Mouse (Mus musculus) embryonic fibroblast, embryonic 13.5 days (primary cell): ENCODE measurements around the gene Ankrd26. TPM values are rescaled to one million over a fixed set of nuclear protein-coding genes. Genes with fewer than 3 reads are reported as not detected.

Experiments used
- H3K27ac ChIP-seq: 2 replicates; pipeline ENCODE4 v1.5.1; 2012; ENCODE audit warnings: low read length, control low read depth, inconsistent platforms; ENCODE audit not compliant: insufficient read depth
- H3K4me1 ChIP-seq: 2 replicates; pipeline ENCODE4 v1.6.1; 2011; ENCODE audit warnings: low read length; ENCODE audit not compliant: control insufficient read depth, insufficient read depth
- H3K4me3 ChIP-seq: 2 replicates; pipeline ENCODE4 v1.5.1; 2011; ENCODE audit warnings: mild to moderate bottlenecking, control low read depth, low read length; ENCODE audit not compliant: insufficient read depth
- CTCF ChIP-seq: IDR thresholded peaks from 2 replicates; pipeline ENCODE4 v1.5.1; 2011; ENCODE audit warnings: mild to moderate bottlenecking, control low read depth, low read length, moderate library complexity, borderline replicate concordance; ENCODE audit not compliant: insufficient read depth
- POLR2A ChIP-seq: IDR thresholded peaks from 2 replicates; pipeline ENCODE4 v1.6.1; 2011; ENCODE audit warnings: low read depth, mild to moderate bottlenecking, control low read depth, low read length, moderate library complexity
- polyA plus RNA-seq: library from polyadenylated mRNA; stranded (reverse); fragments of >200 nt; gene quantifications from 2 replicates; pipeline ENCODE4 v1.2.4, GENCODE M21; 2011; ENCODE audit warnings: low read depth; ENCODE audit not compliant: missing spikeins, insufficient read length

Gene Ankrd26
- polyA plus RNA-seq, 1 experiment: 6.9 TPM

DNA sequence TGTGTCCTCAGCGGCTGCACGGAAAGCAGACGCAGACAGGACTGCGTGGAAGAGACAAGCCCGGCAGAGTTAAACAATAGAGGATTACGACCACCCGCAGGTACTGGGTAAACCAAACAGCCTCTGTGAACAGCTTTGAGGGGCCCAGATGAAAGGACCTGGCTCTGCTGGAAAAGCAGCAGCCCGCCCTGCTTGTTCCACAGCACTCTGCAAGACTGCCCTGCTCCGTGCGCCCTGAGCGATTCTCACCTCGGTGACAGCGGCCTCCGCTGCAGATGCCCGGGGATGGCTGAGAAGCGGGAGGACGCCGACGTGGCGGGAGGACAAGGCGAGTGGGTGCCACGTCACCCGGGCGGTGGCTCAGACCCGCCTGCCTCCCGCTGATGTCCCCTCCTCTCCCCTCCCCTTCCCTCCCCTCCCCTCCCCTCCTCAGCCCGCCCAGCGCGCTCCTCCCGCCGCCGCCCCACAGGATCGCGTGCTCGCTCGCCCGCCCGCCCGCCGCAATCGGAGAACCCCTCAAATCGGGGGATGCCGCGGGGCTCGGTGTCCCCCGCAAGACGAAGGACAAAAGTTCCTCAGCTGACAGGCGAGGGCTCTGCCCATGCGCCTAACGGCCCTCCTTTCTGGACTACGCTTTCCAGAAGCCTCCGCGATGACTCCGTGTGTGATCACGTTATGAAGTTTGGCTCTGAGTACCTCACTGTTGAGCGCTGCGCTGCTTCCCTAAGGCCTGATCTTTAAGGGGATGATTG lies 82.9 kb downstream of the Ankrd26 start, which contains the start of gene Zfp9:
Gene Zfp9, minus strand, starts transcription at position 364 of the 752 bp plus-strand sequence.
- Histone ChIP-seq H3K27ac (peak within 1 kb of the TSS; percentile 82), H3K4me3 (peak within 1 kb of the TSS; percentile 96), H3K4me1 (no peaks in the 10 kb centered on the region)
- no peak for TF ChIP-seq CTCF
- peak; percentile 96 for TF ChIP-seq POLR2A

DNA sequence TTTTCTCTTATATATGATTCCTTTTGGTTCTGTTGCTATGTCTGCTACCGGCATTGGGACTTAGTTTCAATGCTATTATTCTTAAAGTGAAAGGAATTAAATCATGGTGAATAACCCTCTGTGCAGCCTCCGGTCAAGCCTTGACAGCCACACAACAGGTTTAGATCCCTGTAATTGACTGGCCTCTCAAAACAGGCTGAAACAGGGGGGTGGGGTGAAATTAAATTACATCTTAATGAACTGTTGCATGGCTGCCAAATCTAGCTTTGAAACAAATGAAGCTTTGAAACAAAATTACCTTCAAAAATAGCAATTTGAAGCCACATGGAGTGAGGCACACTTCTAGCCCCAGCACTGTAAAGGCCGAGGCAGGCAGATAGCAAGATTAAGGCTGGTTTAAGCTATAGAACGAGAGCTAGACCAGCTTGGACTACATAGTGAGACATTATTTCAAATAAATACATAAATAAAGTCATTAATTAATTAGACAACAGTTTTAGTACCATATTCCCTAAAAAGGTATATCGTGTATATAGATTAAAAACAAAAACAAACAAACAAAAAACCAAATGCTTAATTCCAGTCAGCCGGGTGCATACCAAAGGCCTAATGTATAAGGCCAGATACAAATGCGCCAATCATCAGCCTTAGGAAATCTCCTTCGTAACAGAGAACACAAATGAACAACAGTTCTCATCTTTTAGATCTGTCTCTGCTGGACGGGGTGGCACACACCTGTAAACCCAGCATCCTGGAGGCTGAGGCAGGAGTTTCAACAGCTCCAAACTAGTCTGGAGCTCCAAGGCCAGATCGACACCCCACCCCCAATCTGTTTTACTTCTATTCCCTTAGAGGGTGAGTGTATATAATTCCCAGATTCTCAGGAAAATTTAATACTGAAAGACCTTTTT lies 83.9 kb downstream of the Ankrd26 start:
- H3K4me3 ChIP-seq: peak overlapping the region; percentile 96
- TF ChIP-seq CTCF (no peak), POLR2A (peak; percentile 11; the same call in 1 of the 2 replicates)
- H3K4me1 ChIP-seq: no peaks in the 10 kb centered on the region
- H3K27ac ChIP-seq: peak overlapping the region; percentile 82

DNA sequence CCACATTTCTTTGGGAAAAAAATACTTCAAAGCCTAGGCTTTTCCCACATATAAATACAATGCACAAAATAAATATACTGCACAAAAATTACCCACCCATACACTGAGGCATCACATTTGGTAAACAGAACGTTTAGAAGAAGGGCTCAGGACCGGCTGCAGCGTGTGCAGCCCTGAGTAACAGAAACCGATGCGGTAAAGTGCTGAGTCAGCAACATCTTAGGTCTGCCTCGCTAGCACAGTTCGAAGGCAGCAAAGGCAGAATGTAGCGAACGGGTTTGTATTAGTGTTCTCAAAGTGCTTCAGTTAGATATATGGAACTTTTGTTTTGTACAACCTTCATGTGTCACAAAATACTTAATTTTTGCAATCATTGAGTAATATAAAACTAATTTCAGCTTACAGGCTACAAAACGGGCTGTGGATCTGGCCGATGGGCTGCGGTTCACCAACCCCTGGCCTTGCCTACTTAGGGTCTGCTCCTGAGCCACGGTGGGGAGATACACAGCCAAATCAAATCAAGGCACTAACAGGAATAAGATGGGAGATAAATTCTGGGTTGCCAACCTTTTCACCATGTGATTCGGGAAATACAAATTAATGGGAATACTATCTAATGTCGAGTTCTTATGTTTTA lies 99.8 kb downstream of the Ankrd26 start:
- H3K27ac ChIP-seq: no peak overlapping the region
- H3K4me3 ChIP-seq: no peak overlapping the region
- no peaks in the 10 kb centered on the region for H3K4me1 ChIP-seq
- TF ChIP-seq CTCF (no peak), POLR2A (no peak)

DNA sequence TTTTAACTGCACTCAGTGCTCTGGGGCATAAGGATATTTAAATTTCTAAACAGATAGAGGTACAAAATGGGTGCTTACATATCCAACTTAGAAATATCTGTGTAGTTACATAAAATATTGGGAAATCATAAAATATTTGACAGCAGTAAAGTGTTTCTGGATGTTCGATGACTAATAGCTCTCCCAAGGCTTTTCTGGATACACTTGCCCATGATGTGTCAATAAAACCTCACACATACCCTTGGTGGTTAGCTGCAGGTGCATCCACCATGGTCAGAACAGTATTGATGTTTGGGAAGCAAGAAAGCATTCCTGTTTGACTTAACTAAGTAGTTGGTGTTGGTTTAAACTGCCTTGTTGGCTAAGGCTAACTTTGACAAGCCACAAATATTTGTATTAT lies 104.3 kb downstream of the Ankrd26 start:
- no peak for TF ChIP-seq POLR2A
- TF ChIP-seq CTCF: no peak
- no peak overlapping the region for H3K4me3 ChIP-seq
- H3K4me1 ChIP-seq: peaks cover 2% of the 10 kb centered on the region; the same call in 1 of the 2 replicates
- H3K27ac ChIP-seq: no peak overlapping the region

DNA sequence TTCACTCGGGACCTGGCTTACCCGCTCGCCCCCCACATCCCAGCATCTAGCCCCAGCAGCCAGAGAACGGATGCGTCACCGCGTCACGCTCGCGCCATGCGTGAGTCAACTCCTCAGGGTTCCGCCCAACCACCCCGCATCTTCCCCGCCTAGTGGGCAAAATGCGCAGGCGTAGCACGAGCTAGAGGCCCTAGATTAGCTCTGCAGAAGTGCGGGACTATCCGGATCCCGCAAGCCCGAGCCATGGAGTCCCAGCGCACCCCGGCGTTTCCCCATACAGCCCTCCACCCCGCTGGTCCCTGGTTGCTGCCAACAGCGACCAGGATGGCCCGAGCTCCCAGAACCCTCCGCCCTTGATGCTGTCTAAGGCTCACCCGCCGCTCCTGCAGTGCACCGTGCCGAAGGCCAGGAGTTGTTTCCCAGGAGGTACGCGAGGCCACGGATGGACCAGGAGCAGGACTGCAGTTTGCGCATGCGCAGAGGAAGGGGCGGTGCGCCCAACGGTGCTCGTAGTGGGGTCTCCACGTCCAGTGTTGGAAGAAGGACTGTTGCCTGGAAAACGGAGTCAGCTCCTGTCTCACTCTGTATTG lies 106.9 kb downstream of the Ankrd26 start, which contains the start of gene Zfp248:
Gene Zfp248, minus strand, starts transcription at position 487 of the 590 bp plus-strand sequence.
- H3K4me3 ChIP-seq: peak within 1 kb of the TSS; percentile 53
- H3K27ac ChIP-seq: peak within 1 kb of the TSS; percentile 54
- TF ChIP-seq CTCF: no peak
- peak; percentile 98 for TF ChIP-seq POLR2A
- H3K4me1 ChIP-seq: peaks cover 2% of the 10 kb centered on the region; the same call in 1 of the 2 replicates

DNA sequence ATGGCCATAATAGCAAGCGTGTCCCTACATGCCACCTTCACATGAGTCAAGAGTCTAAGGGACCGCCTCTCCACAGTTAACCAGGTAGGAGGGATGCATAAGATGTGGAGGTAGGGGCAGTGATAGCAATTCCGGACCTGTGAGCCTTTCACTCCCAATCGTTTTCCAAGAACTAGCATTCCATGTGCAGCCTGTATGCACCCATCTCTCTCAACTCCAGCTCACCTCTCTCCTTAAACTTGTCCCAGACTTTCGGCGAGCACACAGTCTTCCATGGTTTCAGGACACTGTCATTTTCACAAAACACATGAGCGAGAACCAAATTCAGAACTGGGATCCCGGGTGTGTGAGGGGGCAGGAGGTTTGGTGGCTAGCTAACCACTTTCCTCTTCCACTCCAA lies 107.6 kb downstream of the Ankrd26 start:
- TF ChIP-seq POLR2A (no peak), CTCF (no peak)
- H3K27ac ChIP-seq: no peak overlapping the region
- peak overlapping the region; percentile 53 for H3K4me3 ChIP-seq
- H3K4me1 ChIP-seq: peaks cover 2% of the 10 kb centered on the region; the same call in 1 of the 2 replicates

Other genes with a start within 250 kb of the Ankrd26 start
- 38.0 and 39.6 TPM in 2 replicates for gene Bms1, start 142.8 kb downstream of the Ankrd26 start, polyA plus RNA-seq
- 5.9 and 8.6 TPM in 2 replicates for gene Zfp248, start 106.7 kb downstream of the Ankrd26 start, polyA plus RNA-seq
- gene Zfp9, start 82.9 kb downstream of the Ankrd26 start, polyA plus RNA-seq: 32.4 and 42.6 TPM in 2 replicates